Mouse (Mus musculus): ENCODE measurements around the gene Fstl3. TPM values are rescaled to one million over a fixed set of nuclear protein-coding genes. Genes with fewer than 3 reads are reported as not detected.
A peak's percentile ranks its signal among the peaks of the same experiment; 100 is the strongest.

Gene Fstl3
- polyA plus RNA-seq, 1 experiment from 2014 or later = 0.63 TPM

DNA sequence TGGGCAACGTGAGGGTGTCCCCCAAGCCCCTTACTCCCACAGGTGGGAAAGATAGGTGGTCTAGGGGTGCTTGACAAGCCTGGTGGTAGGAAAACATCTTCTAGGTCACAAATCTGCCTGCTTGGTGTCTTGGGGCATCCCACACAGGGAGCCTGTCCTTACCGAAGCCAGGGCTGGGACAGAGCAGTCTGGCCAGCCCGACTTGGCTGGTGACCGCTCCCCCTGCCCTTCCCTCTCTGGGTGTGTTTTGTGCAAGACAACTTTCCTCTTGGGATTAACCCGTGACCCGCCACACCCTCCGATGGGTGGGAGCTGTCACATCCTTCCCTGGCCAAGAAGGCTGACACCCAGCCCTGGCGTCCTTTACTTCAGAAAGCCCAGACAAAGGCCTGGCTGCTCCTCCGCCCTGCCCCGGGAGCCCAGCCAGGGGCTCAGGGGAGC, 17.4 kb downstream of the Fstl3 start:
- ATAC-seq (no peak), DNase-seq (no peak)
- no peaks in the 10 kb centered on the region for H3K36me3 ChIP-seq (replicated peaks; ENCODE audit: insufficient read depth, low read length)
- WGBS (ENCODE audit: insufficient replicate concordance) = 32% methylated on average over 10 of the region's 10 CpGs
- peaks cover 12% of the 10 kb centered on the region for H3K4me1 ChIP-seq (ENCODE audit: insufficient read depth)
- H3K27me3 ChIP-seq (ENCODE audit: insufficient read depth, low read length) = no peaks in the 10 kb centered on the region
- peak overlapping the region; percentile 70 for H3K9ac ChIP-seq (replicated peaks)
- H3K9me3 ChIP-seq (ENCODE audit: low read length) = no peaks in the 10 kb centered on the region
- TF ChIP-seq CTCF (IDR thresholded peaks at IDR 0.05; ENCODE audit: low read depth) (no peak), EP300 (IDR thresholded peaks at IDR 0.05; ENCODE audit: low read depth) (no peak)
- peak overlapping the region; percentile 70 for H3K4me3 ChIP-seq (ENCODE audit: low read depth, low read length)
- H3K4me2 ChIP-seq (ENCODE audit: low read depth, low read length) = peak overlapping the region; percentile 87
- H3K27ac ChIP-seq (ENCODE audit: low read depth) = peak overlapping the region; percentile 56

DNA sequence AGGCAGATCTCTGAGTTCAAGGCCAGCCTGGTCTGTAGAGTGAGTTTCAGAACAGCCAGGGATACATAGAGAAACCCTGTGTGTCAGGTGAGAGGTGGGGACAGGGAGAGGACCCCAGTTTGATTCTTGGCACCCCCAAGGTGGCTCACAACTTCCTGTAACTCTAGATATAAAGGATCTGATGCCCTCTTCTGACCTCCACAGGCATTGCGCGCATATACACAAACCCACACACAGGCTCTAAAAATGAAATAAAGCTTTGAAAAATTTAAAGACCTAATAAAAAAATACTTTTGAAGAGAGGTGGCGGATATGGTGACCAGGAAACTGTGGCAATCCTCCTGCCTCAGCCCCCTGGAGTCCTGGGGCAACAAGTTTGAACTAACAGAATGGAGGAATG, 18.8 kb downstream of the Fstl3 start:
- Histone ChIP-seq H3K27ac (ENCODE audit: low read depth) (no peak overlapping the region), H3K9me3 (ENCODE audit: low read length) (no peaks in the 10 kb centered on the region), H3K4me3 (ENCODE audit: low read depth, low read length) (no peak overlapping the region), H3K4me2 (ENCODE audit: low read depth, low read length) (no peak overlapping the region), H3K9ac (replicated peaks) (no peak overlapping the region), H3K27me3 (ENCODE audit: insufficient read depth, low read length) (no peaks in the 10 kb centered on the region), H3K36me3 (replicated peaks; ENCODE audit: insufficient read depth, low read length) (no peaks in the 10 kb centered on the region), H3K4me1 (ENCODE audit: insufficient read depth) (peaks cover 12% of the 10 kb centered on the region)
- WGBS (ENCODE audit: insufficient replicate concordance) = 86% methylated on average over 3 of the region's 3 CpGs
- ATAC-seq (no peak), DNase-seq (no peak)
- no peak; the same call in 1 of the 2 replicates for TF ChIP-seq CTCF (IDR thresholded peaks at IDR 0.05; ENCODE audit: low read depth)
- TF ChIP-seq EP300 (IDR thresholded peaks at IDR 0.05; ENCODE audit: low read depth) = no peak

DNA sequence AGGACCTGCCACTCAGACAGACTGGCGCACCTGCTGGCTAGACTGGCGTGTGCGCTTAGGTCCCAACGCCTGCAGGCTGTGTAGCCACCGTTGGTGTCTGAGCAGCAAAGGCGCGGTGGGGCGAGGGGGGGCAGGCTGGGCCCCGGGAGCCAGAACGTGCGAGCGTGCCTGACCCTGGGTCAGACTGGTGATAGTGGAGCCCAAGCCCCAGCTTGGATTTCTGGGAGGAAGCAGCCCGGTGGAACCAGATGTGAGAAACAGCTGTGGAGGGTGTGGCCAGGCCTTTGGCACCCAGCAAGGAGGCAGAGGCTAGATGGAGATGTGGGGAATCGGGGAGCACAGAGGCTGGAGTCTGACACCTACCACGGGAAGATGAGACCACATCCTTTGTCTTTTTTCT, 20.3 kb downstream of the Fstl3 start:
- Histone ChIP-seq H3K4me2 (ENCODE audit: low read depth, low read length) (no peak overlapping the region), H3K9ac (replicated peaks) (no peak overlapping the region), H3K4me3 (ENCODE audit: low read depth, low read length) (no peak overlapping the region), H3K36me3 (replicated peaks; ENCODE audit: insufficient read depth, low read length) (no peaks in the 10 kb centered on the region), H3K27ac (ENCODE audit: low read depth) (no peak overlapping the region), H3K4me1 (ENCODE audit: insufficient read depth) (peaks cover 18% of the 10 kb centered on the region), H3K9me3 (ENCODE audit: low read length) (no peaks in the 10 kb centered on the region), H3K27me3 (ENCODE audit: insufficient read depth, low read length) (no peaks in the 10 kb centered on the region)
- TF ChIP-seq EP300 (IDR thresholded peaks at IDR 0.05; ENCODE audit: low read depth) (no peak), CTCF (IDR thresholded peaks at IDR 0.05; ENCODE audit: low read depth) (no peak)
- DNase-seq = no peak
- WGBS (ENCODE audit: insufficient replicate concordance) = 26% methylated on average over 15 of the region's 15 CpGs
- no peak for ATAC-seq

DNA sequence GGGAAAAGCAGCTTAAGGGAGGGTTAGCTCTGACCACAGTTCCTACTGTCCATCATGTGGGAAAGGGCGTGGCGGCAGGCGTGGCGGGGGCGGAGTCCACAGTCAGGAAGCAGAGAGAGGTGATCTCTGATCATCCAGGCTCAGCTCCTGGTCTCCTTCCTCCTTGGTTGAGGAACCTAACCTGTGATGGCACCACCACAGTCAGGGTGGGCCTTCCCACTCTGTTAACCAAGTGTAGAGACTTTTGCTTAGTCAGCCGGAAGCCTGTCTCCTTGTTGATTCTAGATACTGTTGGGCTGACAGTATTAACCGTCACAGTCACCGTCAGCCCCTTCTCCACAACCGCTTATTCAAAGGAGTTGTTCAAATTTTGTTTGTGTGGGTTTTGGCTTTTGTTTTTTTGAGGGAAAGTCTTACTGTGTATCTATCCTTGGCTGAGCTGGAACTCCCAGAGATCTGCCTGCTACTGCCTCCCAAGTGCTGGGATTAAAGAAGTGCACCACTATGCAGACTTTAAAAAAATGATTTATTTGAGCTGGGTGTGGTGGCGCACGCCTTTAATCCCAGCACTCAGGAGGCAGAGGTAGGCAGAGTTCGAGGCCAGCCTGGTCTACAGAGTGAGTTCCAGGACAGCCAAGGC, 21.3 kb downstream of the Fstl3 start:
- Histone ChIP-seq H3K4me2 (ENCODE audit: low read depth, low read length) (no peak overlapping the region), H3K9ac (replicated peaks) (no peak overlapping the region), H3K4me3 (ENCODE audit: low read depth, low read length) (no peak overlapping the region), H3K27ac (ENCODE audit: low read depth) (peak overlapping the region; percentile 44; the same call in 1 of the 2 replicates), H3K4me1 (ENCODE audit: insufficient read depth) (peaks cover 24% of the 10 kb centered on the region), H3K36me3 (replicated peaks; ENCODE audit: insufficient read depth, low read length) (no peaks in the 10 kb centered on the region), H3K27me3 (ENCODE audit: insufficient read depth, low read length) (no peaks in the 10 kb centered on the region), H3K9me3 (ENCODE audit: low read length) (no peaks in the 10 kb centered on the region)
- TF ChIP-seq CTCF (IDR thresholded peaks at IDR 0.05; ENCODE audit: low read depth) (no peak), EP300 (IDR thresholded peaks at IDR 0.05; ENCODE audit: low read depth) (0 out of 2 replicates have a peak, but pooled peaks have one; percentile 29)
- DNase-seq (peak; percentile 71), ATAC-seq (peak; percentile 16; the same call in 1 of the 2 replicates)
- WGBS (ENCODE audit: insufficient replicate concordance) = 44% methylated on average over 12 of the region's 12 CpGs

DNA sequence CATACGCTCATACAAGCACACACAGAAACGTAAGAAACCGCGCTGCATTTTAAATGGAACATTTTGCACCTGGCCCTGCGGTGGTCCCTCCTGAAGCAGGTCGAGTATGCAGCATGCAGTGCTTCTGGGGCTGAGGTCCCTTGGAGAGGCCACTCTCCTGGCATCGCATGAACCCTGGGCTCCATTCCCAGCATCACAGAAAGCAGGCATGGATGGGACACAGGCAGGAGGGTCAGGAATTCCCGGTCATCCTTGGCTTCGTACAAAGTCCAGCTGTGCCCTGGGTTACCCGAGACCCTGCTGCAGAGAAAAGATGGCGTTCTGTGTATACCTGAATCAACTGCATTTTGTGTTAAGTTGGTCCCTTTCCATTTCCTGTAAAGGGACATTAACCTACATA, 23.4 kb downstream of the Fstl3 start:
- ATAC-seq (no peak), DNase-seq (no peak)
- Histone ChIP-seq H3K9me3 (ENCODE audit: low read length) (no peaks in the 10 kb centered on the region), H3K27me3 (ENCODE audit: insufficient read depth, low read length) (no peaks in the 10 kb centered on the region), H3K36me3 (replicated peaks; ENCODE audit: insufficient read depth, low read length) (no peaks in the 10 kb centered on the region), H3K4me3 (ENCODE audit: low read depth, low read length) (no peak overlapping the region), H3K27ac (ENCODE audit: low read depth) (no peak overlapping the region), H3K4me1 (ENCODE audit: insufficient read depth) (peaks cover 20% of the 10 kb centered on the region), H3K4me2 (ENCODE audit: low read depth, low read length) (no peak overlapping the region), H3K9ac (replicated peaks) (no peak overlapping the region)
- no peak for TF ChIP-seq CTCF (IDR thresholded peaks at IDR 0.05; ENCODE audit: low read depth)
- TF ChIP-seq EP300 (IDR thresholded peaks at IDR 0.05; ENCODE audit: low read depth) = no peak
- WGBS (ENCODE audit: insufficient replicate concordance) = 75% methylated on average over 11 of the region's 11 CpGs

DNA sequence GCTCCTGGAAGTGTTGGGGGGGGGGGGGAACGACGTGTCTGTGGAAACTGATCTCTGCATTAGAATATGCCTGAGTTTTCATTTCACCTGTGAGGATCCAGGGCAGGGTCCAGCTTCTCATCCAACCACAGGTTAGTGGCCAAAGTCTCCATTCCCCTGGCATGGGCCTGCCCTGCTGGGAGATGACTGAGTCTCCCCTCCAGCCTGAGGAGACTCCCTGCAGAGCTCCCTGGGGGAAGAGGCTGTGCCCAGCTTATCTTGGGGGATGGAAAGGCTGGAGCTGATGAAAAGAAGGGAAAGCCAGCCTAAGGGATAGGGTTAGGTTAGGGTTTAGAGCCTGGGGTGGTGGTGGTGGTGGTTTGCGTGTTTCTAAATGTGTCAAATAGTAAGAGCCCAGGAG, 24.8 kb downstream of the Fstl3 start:
- peak overlapping the region; percentile 46; the same call in 1 of the 2 replicates for H3K9ac ChIP-seq (replicated peaks)
- DNase-seq (no peak), ATAC-seq (peak; percentile 18; the same call in 1 of the 2 replicates)
- 50% methylated on average over 3 of the region's 3 CpGs for WGBS (ENCODE audit: insufficient replicate concordance)
- peaks cover 20% of the 10 kb centered on the region for H3K4me1 ChIP-seq (ENCODE audit: insufficient read depth)
- H3K27me3 ChIP-seq (ENCODE audit: insufficient read depth, low read length) = no peaks in the 10 kb centered on the region
- H3K36me3 ChIP-seq (replicated peaks; ENCODE audit: insufficient read depth, low read length) = no peaks in the 10 kb centered on the region
- TF ChIP-seq CTCF (IDR thresholded peaks at IDR 0.05; ENCODE audit: low read depth) = no peak
- TF ChIP-seq EP300 (IDR thresholded peaks at IDR 0.05; ENCODE audit: low read depth) = no peak
- H3K4me2 ChIP-seq (ENCODE audit: low read depth, low read length) = peak overlapping the region; percentile 62
- no peaks in the 10 kb centered on the region for H3K9me3 ChIP-seq (ENCODE audit: low read length)
- peak overlapping the region; percentile 64 for H3K27ac ChIP-seq (ENCODE audit: low read depth)
- H3K4me3 ChIP-seq (ENCODE audit: low read depth, low read length) = peak overlapping the region; percentile 19; the same call in 1 of the 2 replicates

All from liver, postnatal 0 days (tissue).